Mouse (Mus musculus): Measurements from ENCODE around the gene Bnc2. TPM values are rescaled to one million over a fixed set of nuclear protein-coding genes. Genes with fewer than 3 reads are reported as not detected.

The Bnc2 gene
- polyA plus RNA-seq, 1 experiment from 2014 or later, result 22.2 TPM

GRCm38 (mm10) chr4:84231251-84231650, 443.8 kb downstream of the Bnc2 start:
- H3K4me2 ChIP-seq (ENCODE audit: low read depth, low read length), result no peak overlapping the region
- H3K27ac ChIP-seq (replicated peaks; ENCODE audit: low read depth, low read length), result no peak overlapping the region
- H3K36me3 ChIP-seq (replicated peaks; ENCODE audit: control insufficient read depth, insufficient read depth, low read depth, low read length), result no peaks in the 10 kb centered on the region
- no peak overlapping the region for H3K9ac ChIP-seq (replicated peaks; ENCODE audit: low read length)
- no peaks in the 10 kb centered on the region for H3K4me1 ChIP-seq (ENCODE audit: control insufficient read depth, insufficient read depth, low read length)
- WGBS, result 96% methylated on average over 2 of the region's 2 CpGs
- no peak overlapping the region for H3K4me3 ChIP-seq (ENCODE audit: low read depth, low read length)
- ATAC-seq (replicated peaks; ENCODE audit: insufficient number of reproducible peaks, low FRiP score, low TSS enrichment, low read depth) (no peak), DNase-seq (ENCODE audit: low spot score) (no peak)
- no peaks in the 10 kb centered on the region for H3K27me3 ChIP-seq (ENCODE audit: control insufficient read depth, insufficient read depth, low read length)
- H3K9me3 ChIP-seq (replicated peaks; ENCODE audit: control insufficient read depth, low read length), result no peaks in the 10 kb centered on the region

GRCm38 (mm10) chr4:84229189-84229960, 445.7 kb downstream of the Bnc2 start:
- no peaks in the 10 kb centered on the region for H3K27me3 ChIP-seq (ENCODE audit: control insufficient read depth, insufficient read depth, low read length)
- no peaks in the 10 kb centered on the region for H3K36me3 ChIP-seq (replicated peaks; ENCODE audit: control insufficient read depth, insufficient read depth, low read depth, low read length)
- H3K27ac ChIP-seq (replicated peaks; ENCODE audit: low read depth, low read length), result no peak overlapping the region
- DNase-seq (ENCODE audit: low spot score), result no peak
- no peaks in the 10 kb centered on the region for H3K4me1 ChIP-seq (ENCODE audit: control insufficient read depth, insufficient read depth, low read length)
- no peak for ATAC-seq (replicated peaks; ENCODE audit: insufficient number of reproducible peaks, low FRiP score, low TSS enrichment, low read depth)
- H3K4me3 ChIP-seq (ENCODE audit: low read depth, low read length), result no peak overlapping the region
- no peaks in the 10 kb centered on the region for H3K9me3 ChIP-seq (replicated peaks; ENCODE audit: control insufficient read depth, low read length)
- no peak overlapping the region for H3K4me2 ChIP-seq (ENCODE audit: low read depth, low read length)
- WGBS, result 66% methylated on average over 10 of the region's 10 CpGs
- no peak overlapping the region for H3K9ac ChIP-seq (replicated peaks; ENCODE audit: low read length)

GRCm38 (mm10) chr4:84228551-84228950, 446.5 kb downstream of the Bnc2 start:
- H3K9me3 ChIP-seq (replicated peaks; ENCODE audit: control insufficient read depth, low read length), result no peaks in the 10 kb centered on the region
- no peak overlapping the region for H3K27ac ChIP-seq (replicated peaks; ENCODE audit: low read depth, low read length)
- no peak for ATAC-seq (replicated peaks; ENCODE audit: insufficient number of reproducible peaks, low FRiP score, low TSS enrichment, low read depth)
- no peak overlapping the region for H3K4me3 ChIP-seq (ENCODE audit: low read depth, low read length)
- no peaks in the 10 kb centered on the region for H3K27me3 ChIP-seq (ENCODE audit: control insufficient read depth, insufficient read depth, low read length)
- H3K36me3 ChIP-seq (replicated peaks; ENCODE audit: control insufficient read depth, insufficient read depth, low read depth, low read length), result no peaks in the 10 kb centered on the region
- H3K9ac ChIP-seq (replicated peaks; ENCODE audit: low read length), result no peak overlapping the region
- H3K4me2 ChIP-seq (ENCODE audit: low read depth, low read length), result no peak overlapping the region
- WGBS, result 83% methylated on average over 5 of the region's 5 CpGs
- no peaks in the 10 kb centered on the region for H3K4me1 ChIP-seq (ENCODE audit: control insufficient read depth, insufficient read depth, low read length)
- no peak for DNase-seq (ENCODE audit: low spot score)

Other genes with a start within 250 kb of the Bnc2 start
- 12.4 and 13.7 TPM in 2 replicates for gene Cntln, start 209.0 kb upstream of the Bnc2 start, polyA plus RNA-seq (2014; fragmentation: Nextera tagmentation; extraction: Ambion mirVana)